Mouse (Mus musculus): ENCODE results near the gene Csmd2.

DNA sequence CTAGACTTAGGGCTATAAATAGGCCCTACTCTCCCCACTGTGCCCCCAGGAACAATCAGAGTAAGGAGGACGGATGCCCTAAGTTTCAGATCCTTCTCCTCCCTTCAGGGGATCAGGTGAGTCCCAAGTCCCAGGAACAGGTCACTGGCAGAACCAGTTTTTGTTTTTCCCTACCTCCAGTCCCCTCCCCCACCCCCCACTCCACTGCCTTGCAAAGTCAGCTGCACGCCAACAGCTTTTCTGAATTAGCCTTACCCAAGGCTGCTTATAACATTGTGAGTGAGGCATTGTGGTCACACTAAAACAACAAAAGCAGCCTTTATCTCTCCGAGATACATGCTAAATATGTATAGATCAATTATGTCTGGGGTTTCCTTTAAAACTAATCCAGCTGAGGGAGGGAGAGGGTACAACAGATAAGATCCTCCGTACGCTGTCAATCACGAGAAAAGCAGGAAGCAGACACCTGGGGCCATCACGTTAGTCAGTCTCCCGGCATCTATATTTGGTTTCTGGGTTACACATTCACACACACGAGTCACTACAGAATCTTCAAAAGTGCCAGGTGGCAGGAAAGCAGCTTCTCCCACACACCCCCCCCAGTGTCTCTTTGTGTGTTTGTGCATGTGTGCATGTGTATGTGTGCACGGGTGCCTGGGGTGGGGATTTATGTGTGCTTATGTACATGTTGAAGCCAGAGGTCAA lies 34.5 kb upstream of the Csmd2 start:
- no peak for TF ChIP-seq POLR2A (IDR thresholded peaks at IDR 0.05; ENCODE audit: borderline replicate concordance, control insufficient read depth, low read depth, low read length)
- TF ChIP-seq CTCF (IDR thresholded peaks at IDR 0.05; ENCODE audit: control insufficient read depth, insufficient read depth, low read length): no peak
